In the genomic region with DNA sequence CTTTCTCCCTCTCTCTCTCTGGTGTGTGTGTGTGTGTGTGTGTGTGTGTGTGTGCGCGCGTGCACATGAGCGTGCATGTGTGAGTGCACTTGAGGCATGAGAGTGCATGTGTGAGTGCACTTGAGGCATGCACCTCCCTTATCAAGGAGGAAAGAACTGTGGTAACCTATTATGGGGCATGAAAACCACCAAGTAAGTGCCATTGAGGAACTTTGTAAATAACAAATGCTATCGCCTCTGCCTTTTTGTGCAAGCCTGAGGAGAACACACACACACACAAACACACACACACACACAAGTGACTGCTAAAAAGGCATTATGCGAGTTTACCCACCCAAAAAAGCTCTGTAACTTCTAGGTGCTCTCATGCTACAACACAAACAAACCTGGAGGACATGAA, we compare ENCODE assay signal across 19 mouse cellular contexts. TPM values are rescaled to one million over a fixed set of nuclear protein-coding genes. Genes with fewer than 3 reads are reported as not detected.
A peak's percentile ranks its signal among the peaks of the same experiment; 100 is the strongest.
DNase-seq lines count a peak whose midpoint lies in the region; ATAC-seq and TF ChIP-seq lines count a peak whose summit lies in the region.
"Had no signal": no experiment of that assay in that cellular context is flagged by ENCODE, and none has a peak within 500 bp of the region (broad histone marks: within the 10 kb centered on the region; RNA-seq: fewer than 3 reads in every experiment).

No protein-coding gene starts in this region.

- H3K4me1 ChIP-seq in kidney, embryonic 14.5 days (ENCODE audit: control insufficient read depth, insufficient read depth, low read length), result peaks cover 42% of the 10 kb centered on the region
- peaks cover 90% of the 10 kb centered on the region for H3K4me1 ChIP-seq in liver, embryonic 15.5 days (replicated peaks)
- peaks cover 34% of the 10 kb centered on the region for H3K4me1 ChIP-seq in liver, postnatal 0 days (ENCODE audit: insufficient read depth)
- H3K4me1 ChIP-seq: hindbrain, embryonic 13.5 days had no signal

- H3K27ac ChIP-seq in gastrocnemius, adult 2 months, result peak overlapping the region; percentile 90
- H3K27ac ChIP-seq in kidney, embryonic 14.5 days (ENCODE audit: low read depth, low read length), result peak overlapping the region; percentile 71; the same call in 1 of the 2 replicates
- peak overlapping the region; percentile 48; the same call in 1 of the 2 replicates for H3K27ac ChIP-seq in liver, embryonic 15.5 days (replicated peaks)
- no peak overlapping the region for H3K27ac ChIP-seq in liver, postnatal 0 days (ENCODE audit: low read depth)
- H3K27ac ChIP-seq: forebrain, embryonic 10.5 days; hindbrain, embryonic 13.5 days; limb, embryonic 13.5 days had no signal

- H3K9ac ChIP-seq in kidney, embryonic 14.5 days (ENCODE audit: low read depth, low read length), result no peak overlapping the region
- no peak overlapping the region for H3K9ac ChIP-seq in liver, embryonic 15.5 days
- H3K9ac ChIP-seq in liver, postnatal 0 days (replicated peaks), result no peak overlapping the region
- H3K9ac ChIP-seq: forebrain, postnatal 0 days; hindbrain, embryonic 13.5 days; limb, embryonic 13.5 days had no signal

- H3K27me3 ChIP-seq in kidney, embryonic 14.5 days (ENCODE audit: control insufficient read depth, insufficient read depth, low read length), result no peaks in the 10 kb centered on the region
- H3K27me3 ChIP-seq in liver, embryonic 15.5 days, result no peaks in the 10 kb centered on the region
- no peaks in the 10 kb centered on the region for H3K27me3 ChIP-seq in liver, postnatal 0 days (ENCODE audit: insufficient read depth, low read length)
- H3K27me3 ChIP-seq: hindbrain, embryonic 13.5 days; limb, embryonic 13.5 days; Patski had no signal

- H3K4me3 ChIP-seq in gastrocnemius, adult 2 months, result no peak overlapping the region
- no peak overlapping the region for H3K4me3 ChIP-seq in kidney, embryonic 14.5 days (ENCODE audit: low read length)
- H3K4me3 ChIP-seq in liver, embryonic 15.5 days (replicated peaks), result no peak overlapping the region
- no peak overlapping the region for H3K4me3 ChIP-seq in liver, postnatal 0 days (ENCODE audit: low read depth, low read length)
- H3K4me3 ChIP-seq: forebrain, embryonic 10.5 days; hindbrain, embryonic 13.5 days; limb, embryonic 13.5 days had no signal

- 86% methylated on average over 6 of the region's 6 CpGs for WGBS in kidney, embryonic 14.5 days
- 68% methylated on average over 6 of the region's 6 CpGs for WGBS in liver, embryonic 15.5 days (ENCODE audit: insufficient replicate concordance)
- WGBS in liver, postnatal 0 days (ENCODE audit: insufficient replicate concordance), result 84% methylated on average over 6 of the region's 6 CpGs

- no peak for TF ChIP-seq CTCF in gastrocnemius, adult 2 months (IDR thresholded peaks at IDR 0.05)
- TF ChIP-seq CTCF in liver, postnatal 0 days (IDR thresholded peaks at IDR 0.05; ENCODE audit: low read depth), result no peak

- no peak for DNase-seq in gastrocnemius, adult 2 months
- DNase-seq in gastrocnemius, postnatal 25 days, result no peak
- DNase-seq in kidney, postnatal 4 days, result no peak
- no peak for DNase-seq in liver, postnatal 0 days
- peak; percentile 38 for DNase-seq in lung, postnatal 25 days (ENCODE audit: low spot score)
- no peak for DNase-seq in layer of hippocampus, adult 18-20 months (ENCODE audit: low spot score in 2 of 2)
- DNase-seq: adrenal gland, adult 8-10 months; cerebellum, adult 8-10 months; forebrain, postnatal 0 days; retina, postnatal 1 day; thymus, postnatal 14 days had no signal

- no peak overlapping the region for H3K4me2 ChIP-seq in kidney, embryonic 14.5 days (replicated peaks; ENCODE audit: low read depth, low read length)
- H3K4me2 ChIP-seq in liver, embryonic 15.5 days, result no peak overlapping the region
- H3K4me2 ChIP-seq in liver, postnatal 0 days (ENCODE audit: low read depth, low read length), result no peak overlapping the region
- H3K4me2 ChIP-seq: hindbrain, embryonic 13.5 days; limb, embryonic 13.5 days; midbrain, embryonic 11.5 days had no signal

- no peak for ATAC-seq in kidney, embryonic 14.5 days (ENCODE audit: low FRiP score, low TSS enrichment)
- no peak for ATAC-seq in liver, embryonic 15.5 days (ENCODE audit: insufficient read depth)
- no peak for ATAC-seq in liver, postnatal 0 days
- ATAC-seq: inflammation-experienced regulatory T-cells, adult 6 months had no signal

- H3K36me3 ChIP-seq in kidney, embryonic 14.5 days (ENCODE audit: control insufficient read depth, insufficient read depth, low read length), result no peaks in the 10 kb centered on the region
- no peaks in the 10 kb centered on the region for H3K36me3 ChIP-seq in liver, embryonic 15.5 days (replicated peaks)
- no peaks in the 10 kb centered on the region for H3K36me3 ChIP-seq in liver, postnatal 0 days (replicated peaks; ENCODE audit: insufficient read depth, low read length)
- H3K36me3 ChIP-seq: forebrain, embryonic 10.5 days; hindbrain, embryonic 13.5 days; limb, embryonic 13.5 days had no signal

- no peaks in the 10 kb centered on the region for H3K9me3 ChIP-seq in kidney, embryonic 14.5 days (ENCODE audit: control insufficient read depth, low read length)
- H3K9me3 ChIP-seq in liver, embryonic 15.5 days (replicated peaks), result no peaks in the 10 kb centered on the region
- no peaks in the 10 kb centered on the region for H3K9me3 ChIP-seq in liver, postnatal 0 days (ENCODE audit: low read length)
- H3K9me3 ChIP-seq: forebrain, embryonic 10.5 days; hindbrain, embryonic 13.5 days; limb, embryonic 13.5 days had no signal

- no peak for TF ChIP-seq EP300 in liver, postnatal 0 days (IDR thresholded peaks at IDR 0.05; ENCODE audit: low read depth)

- intact Hi-C loops in gastrocnemius, adult 2 months (cut with DNase I), result no loop called here

RNA-seq across cellular contexts. Expression of gene Arhgap10, which starts 28.5 kb away (rescaled TPM):
- total RNA-seq in gastrocnemius, adult 2 months (2021), result 10 to 100 TPM; 54.4 to 55.9 TPM
- total RNA-seq in gastrocnemius, postnatal 25 days (2021), result 10 to 100 TPM; 48.2 to 58.2 TPM
- polyA plus RNA-seq in kidney, embryonic 14.5 days (2014; fragmentation: Nextera tagmentation; extraction: Ambion mirVana), result 21.8 and 29.4 TPM in 2 replicates
- 5.5 and 5.8 TPM in 2 replicates for polyA plus RNA-seq in liver, embryonic 15.5 days (2015; fragmentation: Nextera tagmentation; extraction: Ambion mirVana)
- polyA plus RNA-seq in liver, postnatal 0 days (2015; fragmentation: Nextera tagmentation; extraction: Ambion mirVana), result 3.9 and 4.1 TPM in 2 replicates
- 10 to 100 TPM; 11.0 to 11.3 TPM for total RNA-seq in layer of hippocampus, adult 18-20 months (2021)

RNA-seq across cellular contexts. Expression of gene Prmt9, which starts 60.0 kb away (rescaled TPM):
- 10 to 100 TPM in 1 of 2 experiments, 1 to 10 TPM in 1; 9.0 to 11.2 TPM for total RNA-seq in gastrocnemius, adult 2 months (2021)
- 1 to 10 TPM; 8.0 to 8.9 TPM for total RNA-seq in gastrocnemius, postnatal 25 days (2021)
- polyA plus RNA-seq in kidney, embryonic 14.5 days (2014; fragmentation: Nextera tagmentation; extraction: Ambion mirVana), result 16.7 and 21.4 TPM in 2 replicates
- polyA plus RNA-seq in liver, embryonic 15.5 days (2015; fragmentation: Nextera tagmentation; extraction: Ambion mirVana), result 7.6 and 8.0 TPM in 2 replicates
- polyA plus RNA-seq in liver, postnatal 0 days (2015; fragmentation: Nextera tagmentation; extraction: Ambion mirVana), result 5.7 and 6.3 TPM in 2 replicates
- total RNA-seq in layer of hippocampus, adult 18-20 months (2021), result 10 to 100 TPM; 17.4 to 19.2 TPM

Comparison
In these comparisons a context has a peak if more than half of its experiments do, and no peak if none do; other contexts are left out.
1. RNA of gene Arhgap10, which starts 28.5 kb away (total RNA-seq): 48.2 to 58.2 TPM in gastrocnemius, postnatal 25 days and 54.4 to 55.9 TPM in gastrocnemius, adult 2 months; 11.0 to 11.3 TPM in layer of hippocampus, adult 18-20 months; every median in the first group is over 4 times any median in the second.